Mouse (Mus musculus) left cerebral cortex, adult 2 months (tissue): ENCODE results near the gene Siva1. TPM values are rescaled to one million over a fixed set of nuclear protein-coding genes. Genes with fewer than 3 reads are reported as not detected.

Source experiments
- DNase-seq, 2 experiments: peaks; one replicate each; pipeline ENCODE4 v3.0.0; 2021 to 2022; ENCODE audit warnings: low spot score in 2 of 2, mixed read lengths in 1 of 2; ENCODE audit errors: extremely low spot score in 1 of 2
- H3K27ac ChIP-seq: fragments of 200-600 bp; 2 replicates; pipeline ENCODE4 v1.8.1; 2022
- H3K4me3 ChIP-seq: fragments of 200-600 bp; 2 replicates; pipeline ENCODE4 v1.8.1; 2022
- CTCF ChIP-seq: fragments of 200-600 bp; IDR thresholded peaks from 2 replicates; pipeline ENCODE4 v1.8.1; 2022; ENCODE audit warnings: antibody characterized with exemption, mild to moderate bottlenecking, moderate library complexity
- intact Hi-C: fragments of 180-260 bp; cut with DNase I; formaldehyde crosslinking; loops from one replicate; pipeline ENCODE4 v1.15.1; 2025
- total RNA-seq, 2 experiments: library from RNA; stranded (reverse); gene quantifications; 2 replicates each; pipeline ENCODE4 v1.2.3; 2021

Siva1 gene
- total RNA-seq, 2 experiments from 2014 or later, result 19.7 to 21.5 TPM

DNA sequence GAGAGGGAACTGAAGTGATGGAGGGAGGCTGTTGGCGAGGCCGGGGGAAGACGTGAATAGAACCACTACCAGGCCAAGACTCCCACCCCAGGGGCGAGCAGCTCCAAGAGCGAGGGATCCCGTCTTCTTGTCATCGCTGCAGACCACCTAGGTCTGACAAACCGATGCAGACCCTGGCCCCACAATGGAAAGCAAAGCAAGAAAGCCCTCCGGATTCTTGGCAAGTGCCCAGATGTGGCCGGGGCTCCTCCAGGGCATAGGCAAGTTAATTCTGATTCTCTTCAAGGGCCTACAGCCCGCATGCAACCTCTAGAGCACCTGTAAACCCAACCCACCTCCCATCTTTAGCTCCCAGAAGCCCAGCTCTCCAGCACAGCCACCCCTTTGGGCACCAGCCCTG, 18.8 kb downstream of the Siva1 start:
- H3K4me3 ChIP-seq, result no peak overlapping the region
- TF ChIP-seq CTCF, result no peak
- H3K27ac ChIP-seq, result no peak overlapping the region
- intact Hi-C loops, result no loop called here
- DNase-seq, result no peak

GRCm38 (mm10) chr12:112663716-112664115, 19.2 kb downstream of the Siva1 start:
- TF ChIP-seq CTCF, result no peak
- Histone ChIP-seq H3K4me3 (no peak overlapping the region), H3K27ac (no peak overlapping the region)
- intact Hi-C loops, result no loop called here
- DNase-seq, result no peak

DNA sequence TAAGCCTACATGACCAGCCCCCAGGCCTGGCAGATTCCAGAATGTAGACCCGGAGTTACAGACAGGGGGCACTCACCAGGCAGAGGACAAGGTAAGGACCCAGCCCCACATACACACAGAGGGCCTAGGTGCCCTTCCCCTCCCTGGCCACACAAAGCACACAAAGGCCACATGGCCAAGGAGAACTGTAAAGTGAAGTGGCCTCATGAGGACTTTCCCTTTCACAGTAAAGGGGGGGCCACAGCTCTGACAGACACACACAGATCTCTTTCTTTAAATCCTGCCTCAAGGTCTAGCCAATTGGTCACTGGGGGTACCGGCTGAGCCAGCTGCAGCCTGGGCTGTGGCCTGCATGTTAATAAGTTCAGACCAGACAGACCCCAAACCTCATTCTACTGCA, 19.6 kb downstream of the Siva1 start:
- H3K4me3 ChIP-seq, result no peak overlapping the region
- intact Hi-C loops, result no loop called here
- H3K27ac ChIP-seq, result no peak overlapping the region
- DNase-seq, result no peak
- TF ChIP-seq CTCF, result no peak

- Histone ChIP-seq H3K4me3 (no peak overlapping the region), H3K27ac (no peak overlapping the region)
- DNase-seq, result no peak
- intact Hi-C loops, result no loop called here
- no peak for TF ChIP-seq CTCF
Observed at GRCm38 (mm10) chr12:112664656-112665055, 20.2 kb downstream of the Siva1 start.

DNA sequence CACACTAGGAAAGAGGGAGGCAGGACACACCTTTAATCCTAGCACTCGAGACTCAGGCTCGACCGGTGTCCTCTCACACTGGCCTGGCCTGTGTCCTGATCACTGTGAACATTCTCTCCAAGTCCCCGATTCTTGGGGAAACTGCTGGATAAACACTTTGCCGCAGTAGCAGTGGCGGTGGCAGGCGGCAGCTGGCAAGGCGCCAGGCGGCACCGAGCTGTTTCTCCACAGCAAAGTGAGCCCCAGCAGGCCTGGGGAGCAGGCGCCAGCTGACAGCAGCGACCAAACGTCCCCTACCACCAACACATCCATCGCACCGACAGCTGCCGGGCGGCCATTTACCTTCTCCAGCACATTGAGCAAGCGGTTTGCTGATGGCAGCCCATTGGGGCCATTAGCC, 21.0 kb downstream of the Siva1 start:
- Histone ChIP-seq H3K27ac (peak overlapping the region; percentile 66), H3K4me3 (no peak overlapping the region)
- DNase-seq, result peak; percentile 78
- TF ChIP-seq CTCF, result no peak
- intact Hi-C loops, result no loop called here

DNA sequence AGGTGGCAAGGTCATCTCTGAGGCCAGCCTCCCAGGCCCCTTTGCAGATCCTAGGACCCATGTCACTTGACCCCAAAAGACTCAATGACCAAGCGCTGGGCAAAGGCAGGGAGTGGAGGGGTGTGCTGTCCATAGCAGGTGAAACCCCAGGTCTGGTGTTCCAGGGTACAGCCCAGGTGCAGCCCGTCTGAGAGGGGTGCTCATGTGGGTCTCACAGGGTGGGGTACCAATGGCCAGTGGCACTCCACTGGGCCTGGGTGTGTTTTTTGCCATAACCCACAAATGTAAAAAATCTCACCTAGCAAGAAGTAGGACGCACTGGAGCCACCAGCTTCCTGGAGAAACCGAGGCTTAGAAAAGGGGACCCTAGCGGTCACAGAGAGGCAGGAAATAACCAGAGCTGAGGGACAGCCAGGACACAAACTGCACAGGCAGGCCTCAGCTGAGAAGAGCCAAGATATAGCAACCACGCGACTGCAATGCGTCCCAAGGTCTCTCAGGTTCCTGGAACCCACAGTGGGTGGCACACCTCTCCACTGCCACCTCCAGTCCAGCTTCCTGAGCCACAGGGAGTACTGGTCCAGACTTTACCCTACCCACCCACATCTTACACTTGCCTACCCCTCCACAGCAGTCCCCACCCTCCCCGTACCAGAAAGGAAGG, 21.5 kb downstream of the Siva1 start:
- Histone ChIP-seq H3K27ac (peak overlapping the region; percentile 66), H3K4me3 (no peak overlapping the region)
- TF ChIP-seq CTCF, result no peak
- intact Hi-C loops, result no loop called here
- DNase-seq, result no peak

DNA sequence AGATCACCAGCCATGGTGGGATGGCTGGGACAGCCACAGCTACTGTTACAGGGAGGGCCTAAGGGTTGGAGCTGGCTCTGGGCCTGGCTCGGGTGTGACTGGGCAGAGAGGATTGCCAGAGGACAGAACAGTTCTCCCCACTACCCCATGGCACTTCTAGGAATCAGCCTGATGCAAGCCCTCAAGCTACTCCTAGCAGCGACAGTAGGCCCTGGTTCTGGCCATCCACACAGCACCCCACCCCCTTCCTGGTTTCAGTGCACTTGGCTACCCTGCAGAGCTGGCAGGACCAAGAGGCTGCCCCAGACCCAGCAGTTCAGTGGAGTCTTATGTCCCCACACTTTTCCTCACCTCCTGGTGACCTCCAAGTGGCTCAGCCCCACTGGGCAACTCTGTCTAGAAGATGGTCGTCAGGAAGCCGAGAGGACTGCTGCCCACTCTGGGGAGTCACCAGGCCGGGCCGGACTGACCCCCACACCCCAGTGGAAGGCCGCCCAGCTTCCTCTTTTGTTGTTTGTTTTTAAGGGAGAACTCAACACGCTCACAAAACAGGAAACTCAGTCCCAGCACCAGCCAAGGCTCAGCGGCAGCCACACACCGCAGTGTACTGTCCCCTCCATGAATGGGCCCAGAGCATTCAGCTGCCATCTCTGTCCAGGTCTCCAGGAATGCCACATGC, 23.3 kb downstream of the Siva1 start:
- no peak overlapping the region; the same call in 1 of the 2 replicates for H3K4me3 ChIP-seq
- TF ChIP-seq CTCF, result no peak
- no peak for DNase-seq
- intact Hi-C loops, result no loop called here
- peak overlapping the region; percentile 30 for H3K27ac ChIP-seq

DNA sequence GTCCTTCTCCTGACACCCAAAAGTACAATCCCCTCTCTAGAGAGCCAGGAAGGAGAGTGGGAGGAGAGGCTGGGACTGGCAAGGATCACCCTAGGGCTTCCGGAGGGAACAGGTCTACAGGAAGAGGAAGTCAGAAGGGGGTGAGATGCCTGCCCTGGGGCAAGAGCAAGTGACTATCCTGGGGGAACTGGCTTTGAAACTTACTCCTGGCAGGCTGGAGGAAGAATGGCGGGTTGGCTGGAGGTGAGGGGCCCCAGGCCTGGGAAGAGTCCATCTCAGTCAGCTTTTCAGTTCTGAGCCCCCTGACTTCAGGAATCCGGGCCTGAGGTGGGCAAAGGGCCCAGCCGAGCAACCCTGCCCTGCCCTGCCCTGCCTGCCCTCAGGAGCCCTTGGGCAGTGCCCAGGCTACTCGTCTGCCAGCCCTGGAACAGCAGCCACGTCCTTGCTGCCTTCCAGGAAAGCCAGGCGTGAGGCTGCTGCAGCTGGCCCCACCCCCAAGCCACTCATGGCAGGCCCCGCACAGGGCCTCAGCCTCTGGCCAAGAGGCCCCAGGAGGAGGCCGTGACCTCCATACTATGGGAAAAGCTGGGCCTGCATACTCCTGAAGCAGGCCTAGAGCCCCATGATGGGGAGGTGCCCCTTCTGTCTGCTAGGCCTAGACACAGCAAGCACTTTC, 26.4 kb downstream of the Siva1 start:
- no peak for DNase-seq
- Histone ChIP-seq H3K4me3 (no peak overlapping the region), H3K27ac (no peak overlapping the region)
- TF ChIP-seq CTCF, result no peak
- intact Hi-C loops, result no loop called here

- H3K4me3 ChIP-seq, result no peak overlapping the region
Observed at GRCm38 (mm10) chr12:112671891-112672290, 27.4 kb downstream of the Siva1 start.

DNA sequence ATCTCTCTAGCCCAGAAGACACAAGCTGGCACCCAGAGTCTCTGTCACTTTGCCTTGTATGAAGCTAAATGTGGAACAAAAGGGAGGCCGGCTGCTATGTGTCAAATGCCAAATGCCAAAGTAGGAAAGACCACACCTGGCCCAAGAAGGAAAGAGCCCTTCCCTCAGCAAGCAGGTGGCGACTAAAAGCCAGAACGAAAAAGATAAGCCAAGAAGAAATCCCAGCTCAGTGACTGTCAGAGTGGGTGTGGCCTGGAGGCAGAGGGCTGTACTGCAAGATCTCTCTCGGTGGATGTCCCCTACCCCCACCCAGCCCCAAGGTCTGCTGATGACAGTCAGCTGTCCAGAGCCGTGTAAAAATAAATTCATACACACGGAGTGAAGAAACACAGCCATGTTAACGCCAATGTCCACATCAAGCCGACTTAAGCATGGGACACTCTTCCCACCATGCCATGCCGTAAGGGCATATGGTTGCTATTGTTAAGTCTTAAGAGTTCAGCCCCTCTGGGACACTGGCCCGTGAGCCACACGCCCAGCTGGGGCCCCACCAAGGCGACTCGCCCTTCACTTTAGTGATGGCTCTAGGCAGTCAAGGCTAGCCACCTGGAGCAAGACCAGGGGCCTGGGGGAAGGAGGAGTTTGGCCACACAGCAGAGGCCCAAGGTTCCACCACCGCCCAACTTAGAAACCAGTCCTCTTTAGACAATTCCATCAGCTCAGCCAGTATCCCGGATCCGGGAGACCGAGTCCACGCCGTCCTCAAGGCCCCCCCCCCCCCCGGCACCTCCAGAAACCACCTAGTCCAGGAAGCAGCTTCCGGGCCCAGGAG, 28.5 kb downstream of the Siva1 start:
- TF ChIP-seq CTCF, result peak; percentile 35
- no peak for DNase-seq
- H3K27ac ChIP-seq, result peak overlapping the region; percentile 81
- intact Hi-C loops, result no loop called here
- peak overlapping the region; percentile 63 for H3K4me3 ChIP-seq

More at GRCm38 (mm10) chr12:112671891-112672290, 27.4 kb downstream of the Siva1 start:
- H3K27ac ChIP-seq, result no peak overlapping the region
- no peak for DNase-seq
- intact Hi-C loops, result no loop called here
- TF ChIP-seq CTCF, result peak; percentile 14

DNA sequence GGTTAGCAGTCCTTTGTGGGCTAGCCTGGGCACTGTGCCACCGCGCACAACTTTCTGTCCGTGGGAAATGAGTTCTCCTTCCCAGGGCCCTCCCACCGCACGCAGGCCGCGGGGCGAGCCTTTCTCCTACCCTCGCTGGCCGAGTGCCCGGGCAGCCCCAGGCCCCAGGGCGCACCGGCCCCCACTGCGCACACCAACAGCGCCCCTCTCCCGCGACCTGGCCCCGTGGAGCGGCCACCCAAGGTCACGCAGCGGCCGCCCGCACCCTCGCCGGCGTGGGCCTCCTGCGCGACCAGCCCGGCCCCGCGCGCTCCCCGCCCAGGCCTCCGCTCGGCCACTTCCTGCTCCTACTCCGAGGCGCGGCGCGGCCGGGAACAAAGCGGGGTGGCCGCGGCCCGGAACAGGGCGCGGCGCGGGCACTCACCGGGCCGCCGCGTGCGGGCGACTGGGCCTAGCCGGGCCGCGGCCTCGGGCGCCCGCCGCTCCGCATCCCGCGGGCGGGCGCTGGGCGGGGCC, 29.2 kb downstream of the Siva1 start:
- DNase-seq, result peak in 1 of 2 experiments; percentile 44
- H3K4me3 ChIP-seq, result peak overlapping the region; percentile 63
- no peak for TF ChIP-seq CTCF
- intact Hi-C loops, result loop anchor here (2.0 kb wide), 1 partner anchor 15 kb away; no protein-coding TSS in a partner anchor
- H3K27ac ChIP-seq, result peak overlapping the region; percentile 81
